Mouse (Mus musculus): ENCODE data around the gene 1700113H08Rik.

Gene 1700113H08Rik

GRCm38 (mm10) chr10:87212854-87213253, 155.0 kb downstream of the 1700113H08Rik start:
- no peak for DNase-seq

GRCm38 (mm10) chr10:87230071-87230910, 172.4 kb downstream of the 1700113H08Rik start:
- DNase-seq = no peak

GRCm38 (mm10) chr10:87239332-87240008, 181.6 kb downstream of the 1700113H08Rik start:
- no peak for DNase-seq

GRCm38 (mm10) chr10:87271724-87272123, 213.9 kb downstream of the 1700113H08Rik start:
- DNase-seq = no peak

- DNase-seq = no peak
Measured at GRCm38 (mm10) chr10:87272133-87272622, 214.3 kb downstream of the 1700113H08Rik start.

- no peak for DNase-seq
Measured at GRCm38 (mm10) chr10:87275075-87275474, 217.2 kb downstream of the 1700113H08Rik start.
